Mouse (Mus musculus) cortical plate, adult 2 months (tissue): ENCODE results near the gene Itih1.

Experiments used
- CTCF ChIP-seq: fragments of 200-500 bp; IDR thresholded peaks from 2 replicates; pipeline ENCODE4 v1.5.1; 2011; ENCODE audit warnings: mild to moderate bottlenecking, control low read depth, low read length; ENCODE audit not compliant: insufficient read depth; ENCODE audit errors: extremely low read depth
- POLR2A ChIP-seq: fragments of 200-500 bp; IDR thresholded peaks from 2 replicates; pipeline ENCODE4 v1.6.1; 2011; ENCODE audit warnings: mild to moderate bottlenecking, low read length, control low read depth; ENCODE audit not compliant: insufficient read depth; ENCODE audit errors: extremely low read depth

DNA sequence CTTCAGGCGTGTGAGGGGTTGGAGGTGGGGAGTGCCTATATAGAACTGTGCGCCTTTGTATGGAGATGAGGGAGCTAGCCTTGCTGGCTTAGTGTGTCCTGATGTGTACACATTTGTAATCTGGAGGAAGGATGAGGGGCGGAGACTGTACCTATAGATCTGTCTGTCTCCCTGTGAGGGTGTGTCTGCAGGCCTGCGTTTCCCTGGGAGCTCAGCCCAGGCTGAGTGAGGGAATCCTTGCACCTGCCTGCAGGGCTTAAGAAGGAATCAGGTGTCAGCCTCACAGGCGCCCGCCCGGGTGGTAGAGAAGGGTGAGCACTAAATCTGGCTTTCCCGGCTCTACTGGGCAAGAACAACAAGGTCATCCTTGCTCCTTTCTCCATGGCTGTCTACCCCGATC is 63.3 kb downstream of the Itih1 start:
- TF ChIP-seq POLR2A (no peak), CTCF (no peak)
